Mouse (Mus musculus) bone marrow, adult 2 months (tissue): ENCODE data around the gene Atn1. TPM values are rescaled to one million over a fixed set of nuclear protein-coding genes. Genes with fewer than 3 reads are reported as not detected.

ENCODE experiments used
- H3K27ac ChIP-seq: fragments of 200-500 bp; 2 replicates; pipeline ENCODE4 v1.5.1; 2012; ENCODE audit warnings: low read depth, mild to moderate bottlenecking, control low read depth, inconsistent platforms, low read length; ENCODE audit not compliant: control insufficient read depth, poor library complexity, insufficient read depth
- H3K4me1 ChIP-seq: fragments of 200-500 bp; 2 replicates; pipeline ENCODE4 v1.6.1; 2011; ENCODE audit warnings: low read length; ENCODE audit not compliant: control insufficient read depth, insufficient read depth
- H3K4me3 ChIP-seq: fragments of 200-500 bp; replicated peaks from 2 replicates; pipeline ENCODE3; 2011; ENCODE audit warnings: mild to moderate bottlenecking, low read depth, low read length, control low read depth; ENCODE audit not compliant: control insufficient read depth
- CTCF ChIP-seq: fragments of 200-500 bp; IDR thresholded peaks from 2 replicates; pipeline ENCODE4 v1.5.1; 2011; ENCODE audit warnings: low read length, control low read depth; ENCODE audit not compliant: control insufficient read depth, insufficient read depth
- POLR2A ChIP-seq: fragments of 200-500 bp; IDR thresholded peaks from 2 replicates; pipeline ENCODE4 v1.6.1; 2011; ENCODE audit warnings: low read depth, mild to moderate bottlenecking, control low read depth, low read length, borderline replicate concordance; ENCODE audit not compliant: control insufficient read depth
- WGBS: fragments of 180-500 bp; shearing (Covaris S2); methylation state at CpG from one replicate; pipeline ENCODE4 v1.1.7; 2018; 5-methylcytosine and 5-hydroxymethylcytosine counted together
- polyA plus RNA-seq: library from polyadenylated mRNA; stranded (reverse); fragments of >200 nt; gene quantifications from 2 replicates; pipeline ENCODE4 v1.2.4, GENCODE M21; 2011; ENCODE audit warnings: low replicate concordance; ENCODE audit not compliant: missing spikeins, insufficient read depth, insufficient read length

The Atn1 gene
- polyA plus RNA-seq, 1 experiment, result 19.1 TPM

DNA sequence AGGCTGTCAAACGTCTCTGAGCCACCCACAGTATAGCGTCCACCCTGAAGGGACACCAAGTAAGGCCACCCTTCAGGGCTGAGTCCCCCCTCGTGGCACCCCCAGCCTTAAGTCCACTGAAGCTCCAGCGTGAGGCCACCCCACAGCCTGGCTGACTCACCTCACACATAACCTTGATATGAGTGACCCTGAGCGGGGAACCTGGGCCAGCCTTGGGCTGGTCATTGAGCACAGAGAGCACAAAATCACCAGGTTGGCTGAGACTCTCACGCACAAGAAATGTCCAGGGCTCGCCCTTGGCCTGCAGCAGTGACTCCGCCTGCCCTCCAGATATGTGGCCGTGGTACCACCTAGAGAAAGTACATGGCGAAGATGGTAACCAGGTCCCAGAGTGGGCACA is 27.7 kb downstream of the Atn1 start:
- no peak overlapping the region for H3K4me3 ChIP-seq
- H3K27ac ChIP-seq, result no peak overlapping the region
- H3K4me1 ChIP-seq, result peaks cover 18% of the 10 kb centered on the region
- TF ChIP-seq POLR2A, result no peak
- no peak for TF ChIP-seq CTCF
- 90% methylated on average over 10 of the region's 10 CpGs for WGBS

DNA sequence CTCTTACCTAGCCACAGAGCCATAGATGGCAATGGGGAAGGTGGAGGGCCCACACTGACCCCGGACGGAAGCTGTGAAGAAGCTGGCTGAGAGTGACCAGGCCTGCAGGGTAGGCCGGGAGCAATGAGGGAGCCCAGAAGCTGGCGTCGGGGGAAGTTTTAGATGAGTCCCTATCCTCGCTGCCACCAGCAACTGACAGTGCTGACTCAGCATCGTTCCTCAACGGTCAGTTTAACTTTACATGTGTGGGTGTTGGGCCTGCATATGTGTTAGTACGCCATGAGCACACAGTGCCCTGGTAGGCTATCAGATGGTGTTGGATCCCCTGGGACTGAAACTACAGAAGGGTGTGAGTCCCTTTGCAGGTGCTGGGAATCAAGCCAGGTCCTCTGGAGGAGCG is 31.9 kb downstream of the Atn1 start:
- TF ChIP-seq CTCF, result no peak
- TF ChIP-seq POLR2A, result no peak
- 36% methylated on average over 10 of the region's 10 CpGs for WGBS

DNA sequence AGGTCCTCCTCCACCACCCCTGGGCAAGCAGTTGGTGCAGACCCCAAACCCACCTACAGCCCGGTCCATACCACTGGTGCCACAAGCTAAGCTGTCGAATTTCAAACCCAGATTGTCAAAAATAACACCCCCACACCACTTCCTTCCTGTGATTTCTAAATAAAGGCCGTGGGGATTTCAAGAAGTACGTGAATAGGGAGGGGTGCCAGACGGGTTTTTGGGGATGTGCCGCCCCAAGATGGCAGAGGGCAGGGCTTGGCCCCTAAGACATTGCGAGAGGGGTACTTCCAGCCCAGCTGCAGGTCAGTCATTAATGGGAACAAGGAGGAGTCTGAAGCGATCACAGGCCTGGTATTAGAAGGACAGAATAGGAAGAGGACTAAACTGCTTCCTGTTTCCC is 32.8 kb downstream of the Atn1 start:
- TF ChIP-seq CTCF, result no peak
- TF ChIP-seq POLR2A, result no peak
- H3K4me3 ChIP-seq, result peak overlapping the region; percentile 41
- H3K4me1 ChIP-seq, result peaks cover 24% of the 10 kb centered on the region
- 15% methylated on average over 8 of the region's 8 CpGs for WGBS
- peak overlapping the region; percentile 80 for H3K27ac ChIP-seq

More for the DNA sequence above, 31.9 kb downstream of the Atn1 start:
- H3K27ac ChIP-seq, result peak overlapping the region; percentile 80
- H3K4me1 ChIP-seq, result peaks cover 28% of the 10 kb centered on the region
- no peak overlapping the region for H3K4me3 ChIP-seq

DNA sequence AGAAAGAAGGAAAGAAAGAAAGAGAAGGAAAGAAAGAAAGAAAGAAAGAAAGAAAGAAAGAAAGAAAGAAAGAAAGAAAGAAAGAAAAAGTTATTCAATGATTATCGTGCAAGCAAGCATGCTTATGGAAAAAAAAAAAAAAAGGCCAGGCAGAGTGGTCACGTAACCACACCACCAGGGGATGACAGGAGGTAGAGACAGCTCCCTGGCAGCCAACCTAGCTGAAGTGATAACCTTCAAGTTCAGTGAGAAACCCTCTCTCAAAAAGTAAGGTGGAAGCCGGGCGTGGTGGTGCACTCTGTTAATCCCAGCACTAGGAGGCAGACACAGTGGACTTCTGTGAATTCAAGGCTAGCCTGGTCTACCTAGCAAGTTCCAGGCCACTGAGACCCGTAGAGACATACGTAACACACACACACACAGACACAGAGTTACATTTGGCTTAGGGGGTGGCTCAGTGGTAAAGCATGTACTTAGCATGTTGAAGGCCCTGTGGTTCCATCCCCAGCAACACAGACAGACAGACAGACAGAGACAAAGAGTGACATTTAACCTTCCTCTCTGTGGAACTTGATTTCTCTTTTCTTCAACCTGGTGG is 33.3 kb downstream of the Atn1 start:
- peak overlapping the region; percentile 80 for H3K27ac ChIP-seq
- peak overlapping the region; percentile 41 for H3K4me3 ChIP-seq
- H3K4me1 ChIP-seq, result peaks cover 24% of the 10 kb centered on the region

DNA sequence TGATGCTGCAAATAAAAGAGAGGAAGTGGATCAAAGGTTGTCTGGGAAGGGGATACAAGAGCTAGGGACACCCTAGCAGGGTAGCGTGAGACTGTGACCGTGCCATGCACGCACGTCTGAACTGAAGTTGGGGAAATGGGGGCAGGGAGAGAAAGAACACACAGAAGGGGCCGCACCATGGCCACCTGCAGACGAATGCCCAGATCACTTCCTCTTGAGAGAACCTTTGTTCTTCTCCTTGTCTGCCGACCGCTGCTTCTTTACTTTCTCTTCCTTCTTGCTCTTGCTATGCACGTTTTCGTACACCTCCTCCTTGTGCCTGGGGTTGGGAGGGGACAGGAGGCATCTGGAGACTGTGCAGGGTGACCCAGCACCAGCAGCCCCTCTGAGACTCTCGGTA is 35.4 kb downstream of the Atn1 start:
- Histone ChIP-seq H3K4me3 (no peak overlapping the region), H3K4me1 (peaks cover 24% of the 10 kb centered on the region), H3K27ac (peak overlapping the region; percentile 65)
- TF ChIP-seq CTCF (no peak), POLR2A (no peak)
- WGBS, result 33% methylated on average over 11 of the region's 11 CpGs

More for the DNA sequence above, 33.3 kb downstream of the Atn1 start:
- 52% methylated on average over 6 of the region's 6 CpGs for WGBS
- no peak for TF ChIP-seq CTCF
- TF ChIP-seq POLR2A, result no peak

DNA sequence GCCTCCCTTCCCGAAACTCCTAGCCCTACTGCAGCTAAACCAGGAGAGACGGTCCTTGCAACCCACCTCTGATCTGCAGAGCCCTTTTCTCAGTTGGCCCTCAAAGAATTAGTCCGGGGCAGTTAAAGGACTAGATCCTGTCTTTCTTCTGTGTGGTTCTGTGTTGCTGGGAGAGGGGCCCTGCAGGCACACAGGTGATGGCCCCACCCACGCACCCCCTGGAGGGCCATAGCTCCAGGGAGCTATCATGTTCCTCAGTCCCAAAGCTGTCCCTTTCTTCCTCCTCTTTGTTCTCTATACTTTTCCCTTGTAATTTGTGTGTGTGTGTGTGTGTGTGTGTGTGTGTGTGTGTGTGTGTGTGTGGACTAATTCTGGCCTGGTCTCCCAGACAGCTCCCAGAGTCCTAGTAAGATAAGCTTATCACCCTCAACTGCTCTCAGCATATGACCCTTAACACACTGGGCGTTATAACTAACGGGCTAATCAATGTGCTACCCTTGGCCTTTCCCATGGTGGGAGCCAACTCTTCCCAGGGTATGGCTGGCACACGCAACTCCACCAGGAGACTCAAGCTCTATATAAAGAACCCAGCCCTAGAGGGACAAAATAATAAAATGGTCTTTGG is 36.9 kb downstream of the Atn1 start:
- TF ChIP-seq CTCF (no peak), POLR2A (no peak)
- WGBS, result 73% methylated on average over 7 of the region's 7 CpGs
- H3K27ac ChIP-seq, result peak overlapping the region; percentile 6; the same call in 1 of the 2 replicates
- H3K4me3 ChIP-seq, result no peak overlapping the region
- H3K4me1 ChIP-seq, result peaks cover 17% of the 10 kb centered on the region

DNA sequence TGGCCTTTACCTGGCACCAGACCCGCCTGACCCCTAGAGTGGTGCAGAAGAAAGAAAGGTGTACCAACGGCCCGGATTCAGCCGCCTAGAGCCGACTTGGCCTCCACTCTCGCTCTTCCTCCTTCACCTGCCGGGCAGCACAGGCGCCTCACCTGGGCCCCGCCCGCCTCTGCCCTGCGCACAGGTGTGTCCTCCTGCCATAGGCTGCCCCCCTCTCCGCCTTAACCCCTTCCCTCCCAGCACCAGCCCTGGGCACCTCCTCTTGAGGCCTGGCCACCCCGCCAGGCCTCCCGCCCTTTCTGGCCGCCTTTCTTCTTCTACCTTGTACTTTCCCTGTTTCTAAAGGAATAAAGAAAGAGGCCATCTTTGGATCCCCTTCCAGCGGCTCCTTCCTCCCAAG is 37.6 kb downstream of the Atn1 start:
- 90% methylated on average over 16 of the region's 16 CpGs for WGBS
- TF ChIP-seq CTCF (no peak), POLR2A (no peak)
- peak overlapping the region; percentile 6; the same call in 1 of the 2 replicates for H3K27ac ChIP-seq
- peaks cover 15% of the 10 kb centered on the region for H3K4me1 ChIP-seq
- H3K4me3 ChIP-seq, result no peak overlapping the region

DNA sequence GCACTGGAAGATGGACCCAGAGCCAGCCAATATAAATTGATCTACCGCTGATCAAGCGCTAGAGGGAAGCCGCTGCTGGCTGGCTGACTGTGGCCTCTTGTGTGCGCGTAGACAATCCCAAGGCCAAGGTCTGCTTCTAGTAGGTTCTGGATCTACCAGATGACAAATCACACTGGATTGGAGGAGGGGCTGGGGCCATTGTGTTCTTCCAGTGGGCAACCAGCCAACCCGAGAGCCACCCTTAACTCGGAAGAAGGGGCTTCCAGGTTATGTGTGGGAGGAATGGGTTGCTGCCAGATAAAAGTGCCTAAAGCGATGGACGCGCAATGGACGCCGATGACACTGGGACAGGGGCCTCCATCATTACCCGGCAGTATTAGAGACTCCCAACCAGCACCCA is 38.4 kb downstream of the Atn1 start:
- H3K4me3 ChIP-seq, result no peak overlapping the region
- TF ChIP-seq POLR2A (no peak), CTCF (no peak)
- WGBS, result 94% methylated on average over 13 of the region's 13 CpGs
- H3K4me1 ChIP-seq, result peaks cover 11% of the 10 kb centered on the region
- no peak overlapping the region for H3K27ac ChIP-seq

DNA sequence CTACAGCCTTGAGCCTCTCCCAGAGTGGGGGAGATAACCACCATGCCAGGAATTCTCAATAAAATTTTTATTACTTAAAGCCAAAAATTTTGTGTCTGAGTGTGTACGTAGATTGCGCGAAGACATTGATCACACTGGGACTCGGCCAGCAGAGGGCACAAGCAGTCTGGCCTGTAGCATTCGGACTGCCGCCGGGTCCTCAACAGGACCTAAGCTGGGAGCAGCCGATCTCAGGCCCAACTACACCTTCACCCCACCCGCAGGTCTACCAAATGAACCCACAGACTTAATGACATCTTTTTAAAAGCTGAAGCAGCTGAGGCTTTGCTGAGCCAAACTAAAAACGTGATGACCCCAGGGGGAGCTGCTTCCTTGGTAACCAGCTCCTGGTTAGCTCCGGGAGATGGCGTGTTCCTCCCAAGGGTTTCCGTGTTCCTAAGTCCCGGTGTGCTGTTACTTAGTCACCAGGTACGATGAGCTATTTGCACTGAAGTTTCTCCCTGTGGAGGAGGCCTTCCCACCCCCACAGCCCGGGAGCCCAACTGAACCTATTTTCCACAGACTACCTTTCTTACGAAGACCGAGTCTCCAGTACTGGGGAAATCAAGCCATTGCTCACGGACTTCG is 39.3 kb downstream of the Atn1 start:
- H3K4me3 ChIP-seq, result no peak overlapping the region
- peak; percentile 95 for TF ChIP-seq CTCF
- TF ChIP-seq POLR2A, result no peak
- H3K4me1 ChIP-seq, result peaks cover 8% of the 10 kb centered on the region
- no peak overlapping the region for H3K27ac ChIP-seq
- WGBS, result 53% methylated on average over 20 of the region's 20 CpGs
